Mouse (Mus musculus) T-helper 1 cell (primary cell): ENCODE results near the gene Nadsyn1.

Experiments used
- in situ Hi-C: fragments of 300-600 bp; cut with MboI, MseI; formaldehyde crosslinking; loops from one replicate; pipeline ENCODE4 v1.15.1; 2025; ENCODE audit warnings: high pct_unique_total_duplicates

The Nadsyn1 gene

GRCm38 (mm10) chr7:143805199-143805624, 17.4 kb downstream of the Nadsyn1 start:
- in situ Hi-C loops, result no loop called here

- in situ Hi-C loops, result no loop called here
Measured at GRCm38 (mm10) chr7:143801195-143802065, 21.2 kb downstream of the Nadsyn1 start.

- in situ Hi-C loops, result no loop called here
Measured at GRCm38 (mm10) chr7:143800770-143801169, 21.9 kb downstream of the Nadsyn1 start.

GRCm38 (mm10) chr7:143798783-143799182, 23.9 kb downstream of the Nadsyn1 start:
- in situ Hi-C loops, result no loop called here

GRCm38 (mm10) chr7:143793121-143793520, 29.5 kb downstream of the Nadsyn1 start:
- in situ Hi-C loops, result no loop called here

GRCm38 (mm10) chr7:143792336-143792985, 30.2 kb downstream of the Nadsyn1 start:
- in situ Hi-C loops, result no loop called here

GRCm38 (mm10) chr7:143783996-143784829, 38.4 kb downstream of the Nadsyn1 start, which contains the start of gene Mrgpre:
Mrgpre (minus strand) TSS chr7:143784500.
- in situ Hi-C loops, result no loop called here

- in situ Hi-C loops, result no loop called here
Measured at GRCm38 (mm10) chr7:143783378-143783995, 39.2 kb downstream of the Nadsyn1 start.

GRCm38 (mm10) chr7:143777375-143777774, 45.3 kb downstream of the Nadsyn1 start:
- in situ Hi-C loops, result loop anchor here (10.0 kb wide), 1 partner anchor 1327 kb away; no protein-coding TSS in a partner anchor

GRCm38 (mm10) chr7:143776137-143776536, 46.5 kb downstream of the Nadsyn1 start:
- in situ Hi-C loops, result loop anchor here (10.0 kb wide), 1 partner anchor 1329 kb away; no protein-coding TSS in a partner anchor

GRCm38 (mm10) chr7:143769461-143769860, 53.2 kb downstream of the Nadsyn1 start:
- in situ Hi-C loops, result no loop called here

- in situ Hi-C loops, result no loop called here
Measured at GRCm38 (mm10) chr7:143768267-143768666, 54.4 kb downstream of the Nadsyn1 start.

GRCm38 (mm10) chr7:143766893-143767292, 55.8 kb downstream of the Nadsyn1 start, which contains the start of gene Mrgprg:
Mrgprg (minus strand) TSS chr7:143766993.
- in situ Hi-C loops, result no loop called here

- in situ Hi-C loops, result loop anchor here (5.0 kb wide), 1 partner anchor 618 kb away; no protein-coding TSS in a partner anchor
Measured at GRCm38 (mm10) chr7:143764876-143765530, 57.6 kb downstream of the Nadsyn1 start.

- in situ Hi-C loops, result loop anchor here (5.0 kb wide), 1 partner anchor 616 kb away; no protein-coding TSS in a partner anchor
Measured at GRCm38 (mm10) chr7:143763794-143764193, 58.9 kb downstream of the Nadsyn1 start.

- in situ Hi-C loops, result loop anchor here (5.0 kb wide), 1 partner anchor 162 kb away; no protein-coding TSS in a partner anchor
Measured at GRCm38 (mm10) chr7:143758956-143759355, 63.7 kb downstream of the Nadsyn1 start.

GRCm38 (mm10) chr7:143757696-143758095, 65.0 kb downstream of the Nadsyn1 start:
- in situ Hi-C loops, result loop anchor here (5.0 kb wide), 1 partner anchor 160 kb away; no protein-coding TSS in a partner anchor

GRCm38 (mm10) chr7:143757027-143757390, 65.6 kb downstream of the Nadsyn1 start:
- in situ Hi-C loops, result loop anchor here (5.0 kb wide), 1 partner anchor 160 kb away; no protein-coding TSS in a partner anchor

- in situ Hi-C loops, result loop anchor here (5.0 kb wide), 1 partner anchor 159 kb away; no protein-coding TSS in a partner anchor
Measured at GRCm38 (mm10) chr7:143756125-143757026, 66.3 kb downstream of the Nadsyn1 start, which contains the start of gene Osbpl5. Osbpl5 (minus strand) TSS chr7:143756985.
